Mouse (Mus musculus) neural tube, embryonic 15.5 days (tissue): Measurements from ENCODE around the gene Exoc6. TPM values are rescaled to one million over a fixed set of nuclear protein-coding genes. Genes with fewer than 3 reads are reported as not detected.

Experiments
- ATAC-seq: fragments of 200-750 bp; cut with Nextera tagmentation; 2 replicates; pipeline ENCODE4 v1.8.0; 2017; ENCODE audit warnings: mild to moderate bottlenecking, moderate TSS enrichment, moderate library complexity; ENCODE audit not compliant: low FRiP score
- H3K27ac ChIP-seq: fragments of 300-500 bp; sonication (generic); replicated peaks from 2 replicates; pipeline ENCODE4 v1.5.1; 2015; ENCODE audit warnings: mild to moderate bottlenecking, inconsistent platforms
- H3K27me3 ChIP-seq: fragments of 300-500 bp; sonication (generic); replicated peaks from 2 replicates; pipeline ENCODE4 v1.6.1; 2015; ENCODE audit warnings: inconsistent platforms
- H3K36me3 ChIP-seq: fragments of 300-500 bp; sonication (generic); 2 replicates; pipeline ENCODE4 v1.6.1; 2015; ENCODE audit warnings: inconsistent platforms
- H3K4me1 ChIP-seq: fragments of 300-500 bp; sonication (generic); 2 replicates; pipeline ENCODE4 v1.6.1; 2015; ENCODE audit warnings: inconsistent platforms
- H3K4me2 ChIP-seq: fragments of 300-500 bp; sonication (generic); 2 replicates; pipeline ENCODE4 v1.6.1; 2015; ENCODE audit warnings: inconsistent platforms, mild to moderate bottlenecking, moderate library complexity
- H3K4me3 ChIP-seq: fragments of 300-500 bp; sonication (generic); replicated peaks from 2 replicates; pipeline ENCODE4 v1.5.1; 2015; ENCODE audit warnings: mild to moderate bottlenecking, inconsistent platforms
- H3K9ac ChIP-seq: fragments of 300-500 bp; sonication (generic); replicated peaks from 2 replicates; pipeline ENCODE4 v1.6.1; 2015; ENCODE audit warnings: mild to moderate bottlenecking, inconsistent platforms
- H3K9me3 ChIP-seq: fragments of 300-500 bp; sonication (generic); replicated peaks from 2 replicates; pipeline ENCODE4 v1.6.1; 2016; ENCODE audit warnings: inconsistent platforms
- WGBS: fragments of 180-500 bp; shearing (Covaris S2); methylation state at CpG from one replicate; pipeline ENCODE4 v1.1.7; 2015; ENCODE audit warnings: mixed read lengths; 5-methylcytosine and 5-hydroxymethylcytosine counted together
- polyA plus RNA-seq: library from polyadenylated mRNA; unstranded; fragments of >200 nt; fragmentation: Nextera tagmentation; extraction: Ambion mirVana; gene quantifications from 2 replicates; pipeline ENCODE4 v1.2.1, GENCODE M21; 2015

Exoc6 gene
- polyA plus RNA-seq, 1 experiment from 2014 or later = 19.7 TPM

- H3K9me3 ChIP-seq = no peaks in the 10 kb centered on the region
- H3K9ac ChIP-seq = no peak overlapping the region
- H3K27ac ChIP-seq = no peak overlapping the region
- no peak overlapping the region for H3K4me2 ChIP-seq
- no peak for ATAC-seq
- 79% methylated on average over 1 of the region's 1 CpGs for WGBS
- no peak overlapping the region for H3K4me3 ChIP-seq
- no peaks in the 10 kb centered on the region for H3K27me3 ChIP-seq
- no peaks in the 10 kb centered on the region for H3K36me3 ChIP-seq
- H3K4me1 ChIP-seq = no peaks in the 10 kb centered on the region
These were observed 165.8 kb downstream of the Exoc6 start for GRCm38 (mm10) chr19:37715980-37716379.

DNA sequence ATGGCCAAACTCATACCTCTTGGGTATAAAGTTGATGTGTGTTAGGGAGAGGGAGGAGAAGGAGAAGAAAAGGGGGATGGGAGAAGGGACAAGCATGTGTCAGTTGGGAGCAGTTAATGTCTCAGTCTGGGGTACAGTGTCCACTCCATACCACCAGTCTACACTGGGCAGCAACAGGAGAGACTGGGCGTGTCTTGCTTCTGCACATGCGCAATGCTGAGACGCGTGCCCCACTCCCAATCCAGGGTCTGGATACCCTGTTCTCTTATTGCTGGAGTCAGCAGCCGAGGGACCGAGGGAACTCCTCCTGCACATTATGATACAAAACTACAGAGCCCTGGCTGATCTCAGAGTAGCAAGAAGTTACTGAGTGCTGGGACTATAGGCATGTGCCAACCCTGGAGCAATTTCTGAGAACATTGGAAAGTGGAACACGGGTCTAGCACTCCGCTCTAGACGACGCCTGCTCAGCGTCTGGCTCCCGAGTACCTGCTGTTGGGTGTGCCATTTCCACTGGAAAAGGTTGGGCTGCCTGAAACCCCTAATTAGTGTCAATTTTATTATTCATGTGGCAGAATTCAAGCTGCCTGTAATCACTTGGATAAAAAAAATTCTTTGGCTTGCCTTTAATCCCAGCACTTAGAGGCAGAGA lies 166.4 kb downstream of the Exoc6 start:
- no peak for ATAC-seq

GRCm38 (mm10) chr19:37719166-37719565 lies 168.9 kb downstream of the Exoc6 start:
- WGBS = 22% methylated on average over 1 of the region's 1 CpGs
- Histone ChIP-seq H3K9ac (no peak overlapping the region), H3K27me3 (no peaks in the 10 kb centered on the region), H3K27ac (no peak overlapping the region), H3K9me3 (no peaks in the 10 kb centered on the region), H3K4me3 (no peak overlapping the region), H3K4me1 (no peaks in the 10 kb centered on the region), H3K4me2 (no peak overlapping the region), H3K36me3 (no peaks in the 10 kb centered on the region)
- no peak for ATAC-seq

More for the DNA sequence above, 166.4 kb downstream of the Exoc6 start:
- H3K9ac ChIP-seq = no peak overlapping the region
- H3K36me3 ChIP-seq = no peaks in the 10 kb centered on the region
- 90% methylated on average over 12 of the region's 12 CpGs for WGBS
- H3K27ac ChIP-seq = no peak overlapping the region
- H3K4me2 ChIP-seq = no peak overlapping the region
- H3K4me3 ChIP-seq = no peak overlapping the region
- no peaks in the 10 kb centered on the region for H3K4me1 ChIP-seq
- H3K27me3 ChIP-seq = no peaks in the 10 kb centered on the region
- H3K9me3 ChIP-seq = no peaks in the 10 kb centered on the region

- Histone ChIP-seq H3K4me2 (no peak overlapping the region), H3K27ac (no peak overlapping the region), H3K9me3 (no peaks in the 10 kb centered on the region), H3K4me3 (no peak overlapping the region), H3K27me3 (no peaks in the 10 kb centered on the region), H3K4me1 (no peaks in the 10 kb centered on the region), H3K9ac (no peak overlapping the region), H3K36me3 (no peaks in the 10 kb centered on the region)
- no peak for ATAC-seq
- 98% methylated on average over 5 of the region's 5 CpGs for WGBS
These were observed 174.4 kb downstream of the Exoc6 start for GRCm38 (mm10) chr19:37724591-37724990.

- Histone ChIP-seq H3K4me1 (no peaks in the 10 kb centered on the region), H3K4me3 (no peak overlapping the region), H3K27ac (no peak overlapping the region), H3K4me2 (no peak overlapping the region), H3K9me3 (no peaks in the 10 kb centered on the region), H3K36me3 (no peaks in the 10 kb centered on the region), H3K27me3 (no peaks in the 10 kb centered on the region), H3K9ac (no peak overlapping the region)
- ATAC-seq = no peak
- WGBS = 93% methylated on average over 7 of the region's 7 CpGs
These were observed 176.4 kb downstream of the Exoc6 start for GRCm38 (mm10) chr19:37726585-37726984.

- Histone ChIP-seq H3K27ac (no peak overlapping the region), H3K9me3 (no peaks in the 10 kb centered on the region), H3K27me3 (no peaks in the 10 kb centered on the region), H3K4me1 (no peaks in the 10 kb centered on the region), H3K9ac (no peak overlapping the region), H3K36me3 (no peaks in the 10 kb centered on the region), H3K4me3 (no peak overlapping the region), H3K4me2 (no peak overlapping the region)
- 91% methylated on average over 2 of the region's 2 CpGs for WGBS
- no peak for ATAC-seq
These were observed 177.1 kb downstream of the Exoc6 start for GRCm38 (mm10) chr19:37727366-37727765.

Other genes starting within 250 kb of the Exoc6 start
- 47.2 and 54.6 TPM in 2 replicates for gene Ide, start 212.6 kb upstream of the Exoc6 start, polyA plus RNA-seq
- gene Kif11, start 174.0 kb upstream of the Exoc6 start, polyA plus RNA-seq = 6.3 and 18.6 TPM in 2 replicates
- 6.1 and 7.2 TPM in 2 replicates for gene Hhex, start 115.6 kb upstream of the Exoc6 start, polyA plus RNA-seq
- gene Cyp26c1, start 135.2 kb downstream of the Exoc6 start, polyA plus RNA-seq = not detected in 2 replicates
- gene Cyp26a1, start 147.4 kb downstream of the Exoc6 start, polyA plus RNA-seq = 0.65 and 1.3 TPM in 2 replicates